12 mouse cellular contexts compared by ENCODE assay signal in genomic region chr1:134245004-134245717, GRCm38 (mm10). TPM values are rescaled to one million over a fixed set of nuclear protein-coding genes. Genes with fewer than 3 reads are reported as not detected.
DNase-seq lines count a peak whose midpoint lies in the region; ATAC-seq lines count a peak whose summit lies in the region.
"Had no signal": no experiment of that assay in that cellular context is flagged by ENCODE, and none has a peak within 500 bp of the region (broad histone marks: within the 10 kb centered on the region; RNA-seq: fewer than 3 reads in every experiment).

No protein-coding gene starts in this region.

- intact Hi-C loops in left cerebral cortex, postnatal 4 days (cut with DNase I) = no loop called here
- intact Hi-C loops in left cerebral cortex, postnatal 25 days (cut with DNase I) = loop anchor here (2.0 kb wide), 1 partner anchor 48 kb away; no protein-coding TSS in a partner anchor

- no peak overlapping the region for H3K27ac ChIP-seq in embryonic facial prominence, embryonic 11.5 days (replicated peaks; ENCODE audit: low read depth, low read length)
- no peak overlapping the region for H3K27ac ChIP-seq in limb, embryonic 13.5 days

- no peaks in the 10 kb centered on the region for H3K4me1 ChIP-seq in embryonic facial prominence, embryonic 11.5 days (ENCODE audit: control insufficient read depth, insufficient read depth, low read length)
- H3K4me1 ChIP-seq in limb, embryonic 13.5 days = peaks cover 9% of the 10 kb centered on the region; the same call in 1 of the 2 replicates

- H3K4me3 ChIP-seq in embryonic facial prominence, embryonic 11.5 days (ENCODE audit: low read depth, low read length) = no peak overlapping the region
- no peak overlapping the region for H3K4me3 ChIP-seq in limb, embryonic 13.5 days

- peak; percentile 61 for DNase-seq in cerebellum, adult 9-11 months
- peak; percentile 65 for DNase-seq in left cerebral cortex, postnatal 4 days
- DNase-seq in left cerebral cortex, postnatal 25 days (ENCODE audit: low spot score in 2 of 2) = no peak
- DNase-seq in embryonic facial prominence, embryonic 11.5 days (ENCODE audit: low spot score) = no peak
- no peak for DNase-seq in left cerebral cortex, adult 8-10 months (ENCODE audit: low spot score in 2 of 2)
- DNase-seq: adrenal gland, postnatal 10 days; heart, postnatal 14 days had no signal

- H3K27me3 ChIP-seq in embryonic facial prominence, embryonic 11.5 days (ENCODE audit: control insufficient read depth, insufficient read depth, low read length) = no peaks in the 10 kb centered on the region
- peaks cover 11% of the 10 kb centered on the region for H3K27me3 ChIP-seq in limb, embryonic 13.5 days

- ATAC-seq in cerebellum, adult (ENCODE audit: insufficient number of reproducible peaks, low FRiP score, low TSS enrichment) = no peak
- ATAC-seq in embryonic facial prominence, embryonic 11.5 days (replicated peaks; ENCODE audit: insufficient number of reproducible peaks, low FRiP score, low TSS enrichment, low read depth) = peak; percentile 46; the same call in 1 of the 2 replicates
- peak; percentile 82 for ATAC-seq in limb, embryonic 13.5 days (ENCODE audit: low FRiP score, low read depth)
- no peak for ATAC-seq in activated CD4-positive, CD25-positive, alpha-beta regulatory T cell, adult 4 months

- no peaks in the 10 kb centered on the region for H3K9me3 ChIP-seq in embryonic facial prominence, embryonic 11.5 days (replicated peaks; ENCODE audit: control insufficient read depth, low read length)
- H3K9me3 ChIP-seq in limb, embryonic 13.5 days = no peaks in the 10 kb centered on the region

- H3K36me3 ChIP-seq in embryonic facial prominence, embryonic 11.5 days (replicated peaks; ENCODE audit: control insufficient read depth, insufficient read depth, low read depth, low read length) = no peaks in the 10 kb centered on the region
- H3K36me3 ChIP-seq in limb, embryonic 13.5 days = no peaks in the 10 kb centered on the region

- WGBS in embryonic facial prominence, embryonic 11.5 days = 75% methylated on average over 14 of the region's 14 CpGs
- WGBS in limb, embryonic 13.5 days = 72% methylated on average over 14 of the region's 14 CpGs

- H3K4me2 ChIP-seq in embryonic facial prominence, embryonic 11.5 days (ENCODE audit: low read depth, low read length) = no peak overlapping the region
- H3K4me2 ChIP-seq in limb, embryonic 13.5 days (replicated peaks) = no peak overlapping the region

- no peak overlapping the region for H3K9ac ChIP-seq in embryonic facial prominence, embryonic 11.5 days (replicated peaks; ENCODE audit: low read length)
- H3K9ac ChIP-seq in limb, embryonic 13.5 days = 0 out of 2 replicates have a peak overlapping the region, but pooled peaks have one; percentile 35

RNA-seq across cellular contexts. Expression of gene Adora1, which starts 9.9 kb away (rescaled TPM):
- 10 to 100 TPM; 75.5 to 76.4 TPM for total RNA-seq in left cerebral cortex, postnatal 4 days (2021)
- 100 to 1,000 TPM; 195 to 200 TPM for total RNA-seq in left cerebral cortex, postnatal 25 days (2021)
- 0.47 and 0.60 TPM in 2 replicates for polyA plus RNA-seq in embryonic facial prominence, embryonic 11.5 days (2014; fragmentation: Nextera tagmentation; extraction: Ambion mirVana)
- 2.8 and 3.2 TPM in 2 replicates for polyA plus RNA-seq in limb, embryonic 13.5 days (2015; fragmentation: Nextera tagmentation; extraction: Ambion mirVana)
- polyA plus RNA-seq in activated CD4-positive, CD25-positive, alpha-beta regulatory T cell, adult 4 months (2017; shearing (Covaris generic)) = under 1 TPM in 1 of 2 experiments, not detected in 1; 0.15 TPM
- 100 to 1,000 TPM; 153 to 168 (median 165) TPM for total RNA-seq in left cerebral cortex, adult 8-10 months (2022)

RNA-seq across cellular contexts. Expression of gene Myog, which starts 44.6 kb away (rescaled TPM):
- total RNA-seq in left cerebral cortex, postnatal 4 days (2021) = not detected
- total RNA-seq in left cerebral cortex, postnatal 25 days (2021) = not detected
- polyA plus RNA-seq in embryonic facial prominence, embryonic 11.5 days (2014; fragmentation: Nextera tagmentation; extraction: Ambion mirVana) = 15.2 and 19.8 TPM in 2 replicates
- polyA plus RNA-seq in limb, embryonic 13.5 days (2015; fragmentation: Nextera tagmentation; extraction: Ambion mirVana) = 171 and 190 TPM in 2 replicates
- not detected for polyA plus RNA-seq in activated CD4-positive, CD25-positive, alpha-beta regulatory T cell, adult 4 months (2017; shearing (Covaris generic))
- not detected for total RNA-seq in left cerebral cortex, adult 8-10 months (2022)
- total RNA-seq: heart, postnatal 14 days; liver, adult 2 months had no signal
- polyA plus RNA-seq: large intestine, adult 2 months; liver, adult 2 months had no signal

RNA-seq across cellular contexts. Expression of gene Mybph, which starts 51.9 kb away (rescaled TPM):
- total RNA-seq in left cerebral cortex, postnatal 4 days (2021) = under 1 TPM in 1 of 2 experiments, not detected in 1; 0.18 TPM
- under 1 TPM in 1 of 2 experiments, not detected in 1; 0.25 TPM for total RNA-seq in left cerebral cortex, postnatal 25 days (2021)
- polyA plus RNA-seq in embryonic facial prominence, embryonic 11.5 days (2014; fragmentation: Nextera tagmentation; extraction: Ambion mirVana) = 2.2 and 4.4 TPM in 2 replicates
- polyA plus RNA-seq in limb, embryonic 13.5 days (2015; fragmentation: Nextera tagmentation; extraction: Ambion mirVana) = 89.8 and 93.2 TPM in 2 replicates
- not detected for polyA plus RNA-seq in activated CD4-positive, CD25-positive, alpha-beta regulatory T cell, adult 4 months (2017; shearing (Covaris generic))
- total RNA-seq in left cerebral cortex, adult 8-10 months (2022) = under 1 TPM in 3 of 4 experiments, not detected in 1; 0.18 to 0.28 (median 0.20) TPM
- total RNA-seq: heart, postnatal 14 days; liver, adult 2 months had no signal
- polyA plus RNA-seq: liver, adult 2 months had no signal

Comparison
In these comparisons a context has a peak if more than half of its experiments do, and no peak if none do; other contexts are left out.
1. DNase-seq: peak in cerebellum, adult 9-11 months (single experiment) and left cerebral cortex, postnatal 4 days (single experiment); none in left cerebral cortex, postnatal 25 days (0 of 2), embryonic facial prominence, embryonic 11.5 days (single experiment) and left cerebral cortex, adult 8-10 months (0 of 2).
2. ATAC-seq: peak in embryonic facial prominence, embryonic 11.5 days (single experiment) and limb, embryonic 13.5 days (single experiment); none in cerebellum, adult (single experiment) and activated CD4-positive, CD25-positive, alpha-beta regulatory T cell, adult 4 months (single experiment).